Mouse (Mus musculus) CD4-positive, CD25-positive, alpha-beta regulatory T cell, adult 2 months (primary cell): ENCODE results near the gene Srxn1.
A peak's percentile ranks its signal among the peaks of the same experiment; 100 is the strongest.

Experiments used
- DNase-seq: peaks from one replicate; pipeline ENCODE4 v3.0.0-alpha.2; 2012; ENCODE audit warnings: low read depth, low spot score

The Srxn1 gene

GRCm38 (mm10) chr2:152089581-152089980 is 15.7 kb upstream of the Srxn1 start:
- no peak for DNase-seq

DNA sequence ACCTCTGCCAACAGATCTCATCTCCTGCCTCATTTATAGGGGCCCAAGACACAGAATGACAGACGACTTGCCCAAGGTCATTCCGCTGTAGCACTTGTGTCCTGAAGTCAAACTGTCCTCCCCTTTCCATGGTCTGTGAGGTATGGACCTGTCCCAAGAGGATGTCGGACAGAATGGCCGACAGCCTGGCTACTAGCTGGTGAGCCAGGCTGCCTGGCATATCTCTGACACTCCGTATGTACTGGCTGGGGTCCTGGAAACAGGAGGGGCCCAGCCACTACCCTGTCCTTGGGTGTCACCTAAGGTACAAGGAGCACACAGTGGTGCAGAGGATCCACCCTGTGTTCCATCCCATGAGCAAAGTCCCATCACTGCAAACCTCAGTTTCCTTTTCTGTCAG is 14.8 kb upstream of the Srxn1 start:
- DNase-seq: no peak

DNA sequence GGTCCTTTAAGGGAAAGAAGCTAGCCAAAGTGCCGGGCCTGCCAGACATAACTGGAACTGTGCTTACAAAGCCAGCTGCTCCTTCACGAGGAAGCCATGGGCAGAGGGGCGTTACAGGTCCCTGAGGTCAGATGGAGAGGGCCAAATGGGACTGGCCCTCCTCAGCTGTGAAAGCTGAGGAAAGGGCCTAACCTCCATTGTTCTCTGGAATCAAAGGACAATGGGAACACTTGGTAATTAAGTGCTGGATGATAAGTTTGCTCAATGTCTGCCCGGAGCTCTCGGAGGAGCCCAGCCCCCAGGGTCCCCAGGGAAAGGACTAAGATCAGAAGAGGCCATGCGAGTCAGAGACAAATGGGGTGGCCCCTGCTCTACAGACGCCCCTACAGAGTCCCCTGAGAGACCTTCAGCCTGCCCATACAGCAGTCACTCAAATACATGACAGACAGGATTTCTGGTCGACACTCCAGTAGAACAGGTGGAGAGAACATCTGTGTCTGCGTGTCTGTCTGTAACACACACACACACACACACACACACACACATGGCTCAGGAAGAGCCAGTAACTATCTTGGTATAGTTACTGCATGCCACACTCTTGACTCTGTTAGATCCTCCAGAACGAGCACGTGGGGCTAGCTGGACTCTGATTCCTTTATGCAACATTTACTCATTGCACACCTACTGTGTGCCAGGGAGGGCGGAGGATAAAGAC is 13.8 kb upstream of the Srxn1 start:
- DNase-seq: no peak

- DNase-seq: no peak
Observed at GRCm38 (mm10) chr2:152092927-152093326, 12.4 kb upstream of the Srxn1 start.

DNA sequence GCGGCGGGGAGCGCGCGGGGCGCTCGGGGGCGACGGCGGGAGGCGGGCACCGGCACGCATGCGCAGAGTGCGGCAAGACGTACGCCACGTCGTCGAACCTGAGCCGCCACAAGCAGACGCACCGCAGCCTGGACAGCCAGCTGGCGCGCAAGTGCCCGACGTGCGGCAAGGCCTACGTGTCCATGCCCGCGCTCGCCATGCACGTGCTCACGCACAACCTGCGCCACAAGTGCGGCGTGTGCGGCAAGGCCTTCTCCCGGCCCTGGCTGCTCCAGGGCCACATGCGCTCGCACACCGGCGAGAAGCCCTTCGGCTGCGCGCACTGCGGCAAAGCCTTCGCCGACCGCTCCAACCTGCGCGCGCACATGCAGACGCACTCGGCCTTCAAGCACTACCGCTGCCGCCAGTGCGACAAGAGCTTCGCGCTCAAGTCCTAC is 11.9 kb upstream of the Srxn1 start:
- DNase-seq: no peak

GRCm38 (mm10) chr2:152094856-152095545 is 10.3 kb upstream of the Srxn1 start:
- DNase-seq: no peak

DNA sequence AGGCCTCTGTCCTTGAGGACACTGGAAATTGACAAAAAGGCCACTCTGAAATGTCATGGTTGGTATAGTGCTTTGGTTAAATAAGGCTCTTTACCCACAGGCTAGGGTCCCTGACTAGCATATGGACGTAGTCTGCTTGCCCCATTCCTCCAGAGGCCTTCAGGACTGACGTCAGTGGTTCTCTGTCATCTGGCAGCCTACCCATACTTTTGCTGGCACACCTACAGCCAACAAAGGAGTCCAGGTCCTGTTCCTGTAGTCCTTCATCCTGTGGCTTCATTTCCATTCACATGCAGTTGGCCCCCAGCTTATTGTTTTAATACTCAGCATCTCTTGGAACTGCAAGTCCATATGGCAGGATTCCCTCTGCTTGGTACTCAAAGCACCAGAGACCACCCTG is 8.4 kb upstream of the Srxn1 start:
- DNase-seq: no peak

- no peak for DNase-seq
Observed at GRCm38 (mm10) chr2:152097916-152098315, 7.4 kb upstream of the Srxn1 start.

GRCm38 (mm10) chr2:152099538-152099937 is 5.8 kb upstream of the Srxn1 start:
- DNase-seq: no peak

DNA sequence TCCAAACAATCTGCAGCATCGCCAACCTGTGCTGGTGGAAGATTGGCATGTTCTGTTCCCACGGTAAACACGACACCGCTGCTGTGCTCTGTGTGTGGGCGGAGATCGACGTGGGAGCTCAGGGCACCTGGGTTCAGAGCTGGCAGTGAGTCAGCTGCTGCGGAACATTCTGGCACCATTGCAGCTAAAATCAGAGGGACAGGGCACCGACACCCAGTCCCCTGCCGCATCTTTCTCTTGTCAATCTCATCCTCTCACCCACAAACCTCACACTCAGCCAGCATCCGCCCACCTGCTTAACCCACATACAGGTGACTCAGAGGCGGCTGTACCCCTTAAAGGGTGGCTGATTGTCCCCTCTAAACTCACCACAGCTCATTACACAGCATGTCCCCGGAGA is 3.6 kb upstream of the Srxn1 start:
- DNase-seq: peak; percentile 10

DNA sequence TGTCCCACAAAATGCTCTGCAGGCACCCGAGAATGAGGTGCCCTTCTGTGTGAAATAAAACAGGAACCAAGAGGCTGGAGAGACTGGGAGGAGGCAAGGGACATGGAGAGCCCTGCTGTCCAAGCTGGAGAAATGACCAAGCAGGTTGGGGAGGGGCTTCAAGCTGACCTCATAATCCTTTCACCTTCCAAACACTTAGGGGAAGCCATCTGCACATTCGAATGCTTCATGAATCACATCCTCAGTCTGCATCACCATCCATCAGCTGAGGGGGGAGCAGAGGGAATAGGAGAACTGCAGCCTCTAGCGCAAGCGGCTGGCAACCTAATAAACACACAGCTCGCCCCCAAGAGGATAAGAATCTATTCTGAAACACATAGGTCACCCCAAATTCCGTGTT is 2.9 kb upstream of the Srxn1 start:
- DNase-seq: no peak

DNA sequence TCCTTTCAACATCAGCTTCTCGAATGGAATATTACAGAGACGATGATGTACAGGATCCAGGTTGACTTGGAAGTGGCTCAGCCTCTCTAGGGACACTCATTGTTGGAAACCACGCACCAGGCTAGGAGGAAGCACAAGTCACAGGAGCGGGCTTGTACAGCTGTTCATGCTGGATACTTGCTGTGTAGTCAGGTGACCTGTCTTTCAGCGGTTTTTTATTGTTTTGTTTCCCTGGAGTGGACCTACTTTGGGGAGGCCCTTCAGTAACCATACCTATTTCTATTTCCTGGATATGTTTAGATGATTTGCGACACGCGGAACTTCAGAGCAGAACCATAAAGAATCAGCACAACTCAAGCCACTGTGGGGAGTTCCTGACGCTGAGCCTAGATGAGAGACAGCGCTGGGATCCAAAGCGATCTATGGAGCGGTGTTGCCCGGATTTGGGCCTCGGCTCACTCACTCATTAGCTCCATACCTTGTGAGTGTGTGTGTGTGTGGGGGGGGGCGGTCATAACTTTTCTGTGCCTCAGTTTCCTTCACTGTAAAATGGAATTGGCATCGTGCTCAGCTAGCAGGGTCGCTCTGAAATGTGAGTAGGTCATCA is 502 bp upstream of the Srxn1 start:
- no peak for DNase-seq

- DNase-seq: no peak
Observed at GRCm38 (mm10) chr2:152106225-152106595, 894 bp downstream of the Srxn1 start.

DNA sequence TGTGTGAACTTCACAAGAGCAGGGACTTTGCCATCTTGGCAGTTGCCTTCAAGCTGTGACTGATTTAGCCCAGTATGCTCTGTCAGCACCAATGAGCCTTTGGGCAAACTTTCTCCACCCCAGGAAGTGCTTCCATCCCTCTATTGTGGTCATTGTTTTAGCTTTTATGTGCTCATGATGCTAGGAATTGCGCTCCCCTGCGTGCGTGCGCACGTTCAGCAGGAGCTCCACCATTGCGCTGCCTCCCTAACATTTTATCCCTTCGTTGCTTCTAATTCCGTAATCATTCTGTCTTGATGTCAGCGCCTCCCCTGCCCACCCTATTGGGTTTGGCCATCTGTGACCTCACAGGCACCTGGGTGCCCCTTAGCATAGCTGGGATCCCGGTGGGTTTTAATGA is 1.3 kb downstream of the Srxn1 start:
- DNase-seq: no peak

DNA sequence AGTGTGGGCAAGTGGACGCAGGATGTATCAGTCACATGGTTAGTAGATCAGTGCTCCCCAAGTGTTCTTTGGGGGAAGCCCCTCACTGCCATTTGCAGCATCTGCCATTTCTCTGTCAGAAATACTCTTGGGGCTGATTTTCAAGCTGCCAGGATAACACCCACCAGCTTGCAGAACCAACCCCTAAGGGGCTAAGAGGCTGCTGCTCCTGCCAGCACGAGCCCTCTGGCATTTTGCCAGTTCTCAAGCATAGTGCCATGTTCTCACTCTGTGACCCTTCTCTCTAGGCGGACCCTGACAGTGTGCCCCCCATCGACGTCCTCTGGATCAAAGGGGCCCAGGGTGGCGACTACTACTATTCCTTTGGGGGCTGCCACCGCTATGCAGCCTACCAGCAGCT is 3.4 kb downstream of the Srxn1 start:
- DNase-seq: no peak

DNA sequence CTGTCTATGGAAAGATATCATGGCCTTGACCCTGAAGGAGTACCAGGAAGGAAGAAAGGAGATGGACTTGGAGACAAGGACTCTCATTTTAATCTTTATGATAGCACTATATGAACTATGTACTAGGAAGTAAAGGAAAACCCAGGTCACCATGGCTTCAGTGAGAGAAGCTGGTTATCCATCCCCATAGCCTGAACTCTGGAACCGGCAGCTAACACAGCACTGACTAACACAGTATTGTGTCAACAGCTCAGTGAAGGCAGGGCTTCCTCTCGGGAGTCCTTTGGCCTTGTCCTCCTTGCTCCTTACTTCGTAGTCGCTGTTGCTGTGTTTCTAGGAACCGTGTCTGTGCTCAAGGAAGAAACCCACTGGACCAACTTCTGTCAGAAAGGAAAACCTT is 4.1 kb downstream of the Srxn1 start:
- DNase-seq: no peak

DNA sequence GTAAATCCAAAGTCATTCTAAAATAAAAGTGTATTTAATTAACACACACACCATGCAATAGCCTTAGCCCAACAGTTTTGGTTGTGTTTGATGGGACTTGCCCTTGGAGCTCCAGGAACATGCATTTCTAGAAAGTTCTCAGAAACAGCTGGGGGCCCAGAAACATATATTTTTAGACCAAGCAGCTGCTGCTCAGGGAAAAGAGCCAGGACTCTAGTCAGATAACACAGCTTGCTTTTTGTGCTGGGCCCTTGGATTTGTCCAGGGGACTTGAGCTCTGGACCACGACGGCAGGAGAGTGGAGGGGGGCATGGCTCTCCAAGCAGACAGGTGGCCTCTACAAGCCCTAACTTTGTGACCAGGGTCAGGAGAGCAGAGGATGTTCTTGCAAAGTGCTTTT is 6.0 kb downstream of the Srxn1 start:
- no peak for DNase-seq

GRCm38 (mm10) chr2:152111920-152112319 is 6.6 kb downstream of the Srxn1 start:
- peak; percentile 87 for DNase-seq

GRCm38 (mm10) chr2:152112490-152112889 is 7.2 kb downstream of the Srxn1 start:
- no peak for DNase-seq

- DNase-seq: no peak
Observed at GRCm38 (mm10) chr2:152112970-152113369, 7.7 kb downstream of the Srxn1 start.

- no peak for DNase-seq
Observed at GRCm38 (mm10) chr2:152114057-152114975, 9.0 kb downstream of the Srxn1 start.

DNA sequence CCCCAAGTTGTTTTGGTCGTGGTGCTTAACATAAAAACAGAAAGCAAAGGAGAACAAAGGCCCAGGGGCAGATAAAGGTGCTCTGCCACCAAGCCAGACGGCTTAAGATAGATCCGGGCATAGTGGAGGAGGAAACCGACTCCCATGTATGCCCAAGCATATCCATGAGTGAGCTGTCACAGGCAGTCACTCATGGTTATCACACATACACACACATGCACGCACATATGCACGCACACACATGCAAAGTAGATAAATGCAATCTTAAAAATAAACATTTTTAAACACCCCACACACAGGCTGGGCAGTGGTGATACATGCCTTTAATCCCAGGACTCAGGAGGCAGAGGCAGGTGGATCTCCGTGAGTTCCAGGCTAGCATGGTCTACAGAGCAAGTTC is 12.4 kb downstream of the Srxn1 start:
- DNase-seq: no peak
